Mouse (Mus musculus): ENCODE measurements around the gene Zbtb44. TPM values are rescaled to one million over a fixed set of nuclear protein-coding genes. Genes with fewer than 3 reads are reported as not detected.
A peak's percentile ranks its signal among the peaks of the same experiment; 100 is the strongest.

Zbtb44 gene
- polyA plus RNA-seq, 1 experiment from 2014 or later = 7.9 TPM

DNA sequence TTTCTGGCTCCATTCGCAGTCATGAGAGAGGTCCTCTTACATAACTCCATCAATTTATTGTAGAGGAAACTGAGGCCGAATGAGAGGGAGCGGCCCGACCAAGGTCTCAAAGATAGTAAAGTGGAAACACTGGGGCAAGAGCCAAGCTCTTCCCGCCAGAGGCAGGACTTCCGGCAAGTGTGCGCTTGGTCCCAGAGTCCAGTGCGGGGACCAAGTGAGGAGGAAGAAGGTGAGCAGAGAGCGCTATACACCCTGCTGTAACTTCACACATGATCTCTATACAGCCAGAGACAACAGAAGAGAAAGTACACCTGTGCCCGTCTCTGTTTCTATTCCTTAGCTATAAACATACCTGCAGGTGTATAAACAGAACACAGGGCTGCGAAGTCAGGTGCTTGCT, 86.6 kb downstream of the Zbtb44 start:
- DNase-seq (ENCODE audit: low spot score) (no peak), ATAC-seq (no peak)
- 88% methylated on average over 11 of the region's 11 CpGs for WGBS
- H3K27ac ChIP-seq (ENCODE audit: low read length) = no peak overlapping the region
- H3K4me2 ChIP-seq (replicated peaks; ENCODE audit: low read depth, low read length) = no peak overlapping the region
- H3K4me3 ChIP-seq (ENCODE audit: low read depth, low read length) = no peak overlapping the region
- no peaks in the 10 kb centered on the region for H3K36me3 ChIP-seq (ENCODE audit: insufficient read depth, low read length)
- H3K9me3 ChIP-seq (ENCODE audit: low read length) = no peaks in the 10 kb centered on the region
- H3K9ac ChIP-seq (replicated peaks; ENCODE audit: low read depth) = no peak overlapping the region
- no peaks in the 10 kb centered on the region for H3K27me3 ChIP-seq (replicated peaks; ENCODE audit: insufficient read depth, low read length)
- no peak for TF ChIP-seq EP300 (IDR thresholded peaks at IDR 0.05)
- TF ChIP-seq CTCF (IDR thresholded peaks at IDR 0.05) = no peak
- peaks cover 3% of the 10 kb centered on the region; the same call in 1 of the 2 replicates for H3K4me1 ChIP-seq (ENCODE audit: insufficient read depth, low read depth, low read length)

- H3K36me3 ChIP-seq (ENCODE audit: insufficient read depth, low read length) = no peaks in the 10 kb centered on the region
- H3K4me1 ChIP-seq (ENCODE audit: insufficient read depth, low read depth, low read length) = peaks cover 3% of the 10 kb centered on the region; the same call in 1 of the 2 replicates
- H3K9me3 ChIP-seq (ENCODE audit: low read length) = no peaks in the 10 kb centered on the region
- DNase-seq (ENCODE audit: low spot score) (no peak), ATAC-seq (no peak)
- no peak for TF ChIP-seq CTCF (IDR thresholded peaks at IDR 0.05)
- TF ChIP-seq EP300 (IDR thresholded peaks at IDR 0.05) = no peak
- no peaks in the 10 kb centered on the region for H3K27me3 ChIP-seq (replicated peaks; ENCODE audit: insufficient read depth, low read length)
- no peak overlapping the region for H3K4me3 ChIP-seq (ENCODE audit: low read depth, low read length)
- no peak overlapping the region for H3K4me2 ChIP-seq (replicated peaks; ENCODE audit: low read depth, low read length)
- H3K9ac ChIP-seq (replicated peaks; ENCODE audit: low read depth) = no peak overlapping the region
- H3K27ac ChIP-seq (ENCODE audit: low read length) = no peak overlapping the region
- WGBS = 74% methylated on average over 6 of the region's 6 CpGs
Measured at GRCm38 (mm10) chr9:31117488-31117887, 87.0 kb downstream of the Zbtb44 start.

GRCm38 (mm10) chr9:31118520-31119298, 88.3 kb downstream of the Zbtb44 start:
- no peak overlapping the region for H3K4me3 ChIP-seq (ENCODE audit: low read depth, low read length)
- H3K36me3 ChIP-seq (ENCODE audit: insufficient read depth, low read length) = no peaks in the 10 kb centered on the region
- no peak overlapping the region for H3K4me2 ChIP-seq (replicated peaks; ENCODE audit: low read depth, low read length)
- peak; percentile 24 for DNase-seq (ENCODE audit: low spot score)
- no peaks in the 10 kb centered on the region for H3K9me3 ChIP-seq (ENCODE audit: low read length)
- H3K9ac ChIP-seq (replicated peaks; ENCODE audit: low read depth) = no peak overlapping the region
- TF ChIP-seq EP300 (IDR thresholded peaks at IDR 0.05) = no peak
- no peak for TF ChIP-seq CTCF (IDR thresholded peaks at IDR 0.05)
- peaks cover 3% of the 10 kb centered on the region; the same call in 1 of the 2 replicates for H3K4me1 ChIP-seq (ENCODE audit: insufficient read depth, low read depth, low read length)
- 30% methylated on average over 11 of the region's 11 CpGs for WGBS
- H3K27me3 ChIP-seq (replicated peaks; ENCODE audit: insufficient read depth, low read length) = no peaks in the 10 kb centered on the region
- ATAC-seq = peak; percentile 55
- no peak overlapping the region for H3K27ac ChIP-seq (ENCODE audit: low read length)

DNA sequence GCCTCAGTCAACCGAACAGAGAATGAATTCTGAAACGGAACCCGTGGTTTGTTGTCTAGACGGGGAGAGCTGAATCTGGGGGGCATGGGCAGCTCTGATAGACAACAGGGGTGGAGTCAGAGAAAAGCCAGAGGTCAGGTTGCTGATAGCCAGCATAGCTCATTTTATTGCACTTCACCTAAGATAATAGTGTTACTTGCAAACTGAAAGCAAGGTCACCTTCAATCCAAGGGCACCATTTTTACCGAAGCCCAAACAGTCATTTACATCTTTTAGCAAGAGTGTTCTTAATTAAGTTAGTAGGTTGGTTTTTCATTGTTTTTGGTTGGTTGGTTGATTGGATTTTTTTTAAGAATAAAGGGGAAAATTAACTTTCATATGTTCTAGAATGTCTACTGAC, 89.0 kb downstream of the Zbtb44 start:
- H3K4me1 ChIP-seq (ENCODE audit: insufficient read depth, low read depth, low read length) = peaks cover 3% of the 10 kb centered on the region; the same call in 1 of the 2 replicates
- no peak overlapping the region for H3K9ac ChIP-seq (replicated peaks; ENCODE audit: low read depth)
- no peak overlapping the region for H3K4me3 ChIP-seq (ENCODE audit: low read depth, low read length)
- H3K27me3 ChIP-seq (replicated peaks; ENCODE audit: insufficient read depth, low read length) = no peaks in the 10 kb centered on the region
- 68% methylated on average over 5 of the region's 5 CpGs for WGBS
- no peak overlapping the region for H3K27ac ChIP-seq (ENCODE audit: low read length)
- H3K9me3 ChIP-seq (ENCODE audit: low read length) = no peaks in the 10 kb centered on the region
- H3K36me3 ChIP-seq (ENCODE audit: insufficient read depth, low read length) = no peaks in the 10 kb centered on the region
- TF ChIP-seq CTCF (IDR thresholded peaks at IDR 0.05) (no peak), EP300 (IDR thresholded peaks at IDR 0.05) (no peak)
- H3K4me2 ChIP-seq (replicated peaks; ENCODE audit: low read depth, low read length) = no peak overlapping the region
- ATAC-seq (no peak), DNase-seq (ENCODE audit: low spot score) (no peak)

GRCm38 (mm10) chr9:31119882-31120532, 89.6 kb downstream of the Zbtb44 start:
- no peak overlapping the region for H3K9ac ChIP-seq (replicated peaks; ENCODE audit: low read depth)

DNA sequence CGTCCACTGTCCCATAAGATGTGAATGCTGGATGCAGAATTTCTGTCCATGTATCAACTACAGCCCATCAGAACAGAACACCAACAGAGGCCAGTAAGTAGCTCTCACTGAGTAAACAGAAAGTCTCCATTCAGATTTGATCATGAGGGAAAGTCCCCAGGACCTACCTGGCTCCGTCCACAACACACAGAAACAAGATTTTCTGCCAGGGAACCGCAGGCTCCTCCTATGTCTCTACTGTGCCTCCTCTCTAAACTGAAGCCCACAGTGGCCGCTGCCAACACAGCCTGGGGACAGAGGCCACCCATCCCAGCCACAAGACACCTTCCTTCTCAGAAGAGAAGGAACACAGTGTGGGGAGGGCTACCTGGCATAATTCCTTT, 90.1 kb downstream of the Zbtb44 start:
- DNase-seq (ENCODE audit: low spot score) (peak; percentile 68), ATAC-seq (peak; percentile 78)
- 55% methylated on average over 4 of the region's 4 CpGs for WGBS
- TF ChIP-seq EP300 (IDR thresholded peaks at IDR 0.05) (no peak), CTCF (IDR thresholded peaks at IDR 0.05) (no peak)
- no peaks in the 10 kb centered on the region for H3K36me3 ChIP-seq (ENCODE audit: insufficient read depth, low read length)
- no peaks in the 10 kb centered on the region for H3K9me3 ChIP-seq (ENCODE audit: low read length)
- peaks cover 3% of the 10 kb centered on the region; the same call in 1 of the 2 replicates for H3K4me1 ChIP-seq (ENCODE audit: insufficient read depth, low read depth, low read length)
- H3K4me3 ChIP-seq (ENCODE audit: low read depth, low read length) = no peak overlapping the region
- H3K27ac ChIP-seq (ENCODE audit: low read length) = peak overlapping the region; percentile 61
- H3K27me3 ChIP-seq (replicated peaks; ENCODE audit: insufficient read depth, low read length) = no peaks in the 10 kb centered on the region
- H3K4me2 ChIP-seq (replicated peaks; ENCODE audit: low read depth, low read length) = 0 out of 2 replicates have a peak overlapping the region, but pooled peaks have one; percentile 17
- no peak overlapping the region for H3K9ac ChIP-seq (replicated peaks; ENCODE audit: low read depth)

More at GRCm38 (mm10) chr9:31119882-31120532, 89.6 kb downstream of the Zbtb44 start:
- Histone ChIP-seq H3K36me3 (ENCODE audit: insufficient read depth, low read length) (no peaks in the 10 kb centered on the region), H3K4me3 (ENCODE audit: low read depth, low read length) (no peak overlapping the region), H3K27me3 (replicated peaks; ENCODE audit: insufficient read depth, low read length) (no peaks in the 10 kb centered on the region), H3K9me3 (ENCODE audit: low read length) (no peaks in the 10 kb centered on the region), H3K4me2 (replicated peaks; ENCODE audit: low read depth, low read length) (peak overlapping the region; percentile 17; the same call in 1 of the 2 replicates), H3K4me1 (ENCODE audit: insufficient read depth, low read depth, low read length) (peaks cover 3% of the 10 kb centered on the region; the same call in 1 of the 2 replicates), H3K27ac (ENCODE audit: low read length) (peak overlapping the region; percentile 61)
- ATAC-seq = peak; percentile 83
- DNase-seq (ENCODE audit: low spot score) = peak; percentile 76
- TF ChIP-seq EP300 (IDR thresholded peaks at IDR 0.05) (peak; percentile 27; the same call in 1 of the 2 replicates), CTCF (IDR thresholded peaks at IDR 0.05) (no peak)
- 26% methylated on average over 11 of the region's 11 CpGs for WGBS

All from lung, postnatal 0 days (tissue).